Mouse (Mus musculus): Measurements from ENCODE around the gene Pcbp3. TPM values are rescaled to one million over a fixed set of nuclear protein-coding genes. Genes with fewer than 3 reads are reported as not detected.

Pcbp3 gene
- polyA plus RNA-seq, 1 experiment from 2014 or later: 53.2 TPM

DNA sequence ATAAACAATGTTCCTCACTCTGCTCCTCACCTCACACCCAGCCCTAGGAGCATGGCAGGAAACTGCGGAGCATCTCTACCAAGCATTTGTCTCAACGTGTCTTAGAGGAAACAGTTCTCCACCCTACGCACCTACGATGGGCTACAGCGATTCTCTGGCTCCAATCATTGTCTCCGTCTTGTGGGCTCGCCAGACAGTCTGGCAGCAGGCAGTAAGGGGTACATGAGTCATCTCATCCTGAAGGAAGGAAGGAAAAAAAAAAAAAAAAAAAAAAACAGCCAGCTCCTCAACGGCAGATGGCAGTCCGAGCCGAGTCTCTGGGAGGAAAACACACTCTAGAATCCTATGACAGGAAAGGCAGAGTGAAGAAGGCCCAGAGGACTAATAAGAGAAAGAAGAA is 87.7 kb downstream of the Pcbp3 start:
- Histone ChIP-seq H3K27me3 (ENCODE audit: insufficient read depth, low read length) (no peaks in the 10 kb centered on the region), H3K27ac (ENCODE audit: low read length) (no peak overlapping the region), H3K4me3 (ENCODE audit: low read length) (no peak overlapping the region), H3K36me3 (ENCODE audit: insufficient read depth, low read length) (no peaks in the 10 kb centered on the region), H3K4me1 (ENCODE audit: insufficient read depth, low read length) (peaks cover 11% of the 10 kb centered on the region; the same call in 1 of the 2 replicates), H3K4me2 (replicated peaks; ENCODE audit: low read depth, low read length) (no peak overlapping the region), H3K9me3 (ENCODE audit: low read length) (no peaks in the 10 kb centered on the region), H3K9ac (replicated peaks; ENCODE audit: low read length) (no peak overlapping the region)
- no peak for ATAC-seq (ENCODE audit: low FRiP score, low TSS enrichment)
- WGBS: 45% methylated on average over 10 of the region's 10 CpGs

DNA sequence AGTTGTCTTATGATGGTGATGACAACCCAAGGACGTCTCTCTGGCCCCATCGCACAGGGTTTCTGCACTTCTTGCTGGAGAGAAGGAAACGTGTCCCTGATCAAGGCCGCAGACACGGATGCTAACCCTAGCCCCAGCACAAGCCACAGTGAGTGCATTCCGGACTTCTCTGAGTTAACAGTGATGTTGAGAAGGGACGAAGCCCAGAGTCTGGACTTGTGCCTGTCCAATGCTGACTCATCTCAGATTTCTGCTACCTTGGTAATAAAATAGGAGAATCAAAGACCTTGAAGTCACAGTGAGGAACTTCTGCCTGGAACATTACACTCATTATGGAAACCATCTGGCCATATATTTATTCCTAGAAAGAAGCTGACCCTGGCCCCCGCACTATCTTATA is 89.0 kb downstream of the Pcbp3 start:
- H3K9me3 ChIP-seq (ENCODE audit: low read length): no peaks in the 10 kb centered on the region
- ATAC-seq (ENCODE audit: low FRiP score, low TSS enrichment): 0 out of 2 replicates have a peak, but pooled peaks have one; percentile 12

DNA sequence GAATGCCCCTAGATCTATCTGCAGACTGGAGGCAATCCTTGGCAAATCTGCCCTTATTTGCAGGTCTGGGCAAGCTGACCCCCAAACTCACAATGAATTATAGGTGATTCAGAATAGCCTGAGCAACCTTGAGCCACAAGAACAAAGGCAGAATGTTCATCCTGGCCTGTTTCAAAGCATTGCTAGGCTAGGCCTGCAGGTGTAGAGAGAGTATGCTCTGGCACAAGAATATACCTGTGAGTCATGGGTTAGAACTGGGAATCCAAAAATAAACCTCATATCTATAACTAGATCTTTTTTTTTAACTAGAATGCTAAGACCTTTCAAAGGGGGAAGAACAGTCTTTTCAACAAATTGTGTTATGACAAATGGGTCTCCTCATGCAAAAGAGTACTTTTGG is 95.8 kb downstream of the Pcbp3 start:
- no peak overlapping the region for H3K4me3 ChIP-seq (ENCODE audit: low read length)
- no peaks in the 10 kb centered on the region for H3K9me3 ChIP-seq (ENCODE audit: low read length)
- H3K4me1 ChIP-seq (ENCODE audit: insufficient read depth, low read length): no peaks in the 10 kb centered on the region
- no peak overlapping the region for H3K4me2 ChIP-seq (replicated peaks; ENCODE audit: low read depth, low read length)
- H3K27me3 ChIP-seq (ENCODE audit: insufficient read depth, low read length): no peaks in the 10 kb centered on the region
- no peak overlapping the region for H3K27ac ChIP-seq (ENCODE audit: low read length)
- ATAC-seq (ENCODE audit: low FRiP score, low TSS enrichment): no peak
- no peak overlapping the region for H3K9ac ChIP-seq (replicated peaks; ENCODE audit: low read length)
- H3K36me3 ChIP-seq (ENCODE audit: insufficient read depth, low read length): no peaks in the 10 kb centered on the region

More for the DNA sequence above, 89.0 kb downstream of the Pcbp3 start:
- Histone ChIP-seq H3K9ac (replicated peaks; ENCODE audit: low read length) (no peak overlapping the region), H3K36me3 (ENCODE audit: insufficient read depth, low read length) (no peaks in the 10 kb centered on the region), H3K27ac (ENCODE audit: low read length) (no peak overlapping the region), H3K27me3 (ENCODE audit: insufficient read depth, low read length) (no peaks in the 10 kb centered on the region), H3K4me1 (ENCODE audit: insufficient read depth, low read length) (peaks cover 11% of the 10 kb centered on the region; the same call in 1 of the 2 replicates), H3K4me2 (replicated peaks; ENCODE audit: low read depth, low read length) (no peak overlapping the region), H3K4me3 (ENCODE audit: low read length) (no peak overlapping the region)
- 53% methylated on average over 8 of the region's 8 CpGs for WGBS

DNA sequence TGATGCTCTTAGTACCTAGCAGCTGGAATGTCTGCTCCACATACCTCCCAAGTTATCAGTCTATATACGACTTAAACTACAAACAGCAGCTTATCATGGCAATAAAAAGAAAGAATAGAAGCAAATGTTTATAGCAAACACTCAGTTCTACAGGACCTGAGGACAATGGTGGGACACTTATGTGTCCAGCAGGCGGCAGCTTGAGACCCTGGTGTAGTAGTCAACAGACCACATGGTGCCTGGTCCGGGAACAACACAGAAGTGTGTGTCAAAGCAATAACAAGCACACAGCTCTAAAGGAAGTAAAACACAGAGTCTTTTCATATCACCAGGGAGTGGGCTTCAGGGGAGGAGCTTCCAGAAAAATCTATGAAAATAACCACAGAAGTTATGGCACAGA is 100.7 kb downstream of the Pcbp3 start:
- 70% methylated on average over 3 of the region's 3 CpGs for WGBS
- H3K4me3 ChIP-seq (ENCODE audit: low read length): no peak overlapping the region
- no peaks in the 10 kb centered on the region for H3K36me3 ChIP-seq (ENCODE audit: insufficient read depth, low read length)
- H3K9ac ChIP-seq (replicated peaks; ENCODE audit: low read length): no peak overlapping the region
- H3K27me3 ChIP-seq (ENCODE audit: insufficient read depth, low read length): no peaks in the 10 kb centered on the region
- no peak overlapping the region for H3K27ac ChIP-seq (ENCODE audit: low read length)
- no peaks in the 10 kb centered on the region for H3K9me3 ChIP-seq (ENCODE audit: low read length)
- peaks cover 7% of the 10 kb centered on the region for H3K4me1 ChIP-seq (ENCODE audit: insufficient read depth, low read length)
- ATAC-seq (ENCODE audit: low FRiP score, low TSS enrichment): no peak
- no peak overlapping the region for H3K4me2 ChIP-seq (replicated peaks; ENCODE audit: low read depth, low read length)

- Histone ChIP-seq H3K4me1 (ENCODE audit: insufficient read depth, low read length) (peaks cover 7% of the 10 kb centered on the region), H3K4me2 (replicated peaks; ENCODE audit: low read depth, low read length) (no peak overlapping the region), H3K9me3 (ENCODE audit: low read length) (no peaks in the 10 kb centered on the region), H3K27me3 (ENCODE audit: insufficient read depth, low read length) (no peaks in the 10 kb centered on the region), H3K36me3 (ENCODE audit: insufficient read depth, low read length) (no peaks in the 10 kb centered on the region), H3K4me3 (ENCODE audit: low read length) (no peak overlapping the region), H3K27ac (ENCODE audit: low read length) (no peak overlapping the region), H3K9ac (replicated peaks; ENCODE audit: low read length) (no peak overlapping the region)
- WGBS: 66% methylated on average over 12 of the region's 12 CpGs
- no peak for ATAC-seq (ENCODE audit: low FRiP score, low TSS enrichment)
These were observed 102.1 kb downstream of the Pcbp3 start for GRCm38 (mm10) chr10:76859355-76860127.

- no peak overlapping the region for H3K4me3 ChIP-seq (ENCODE audit: low read length)
- no peak for ATAC-seq (ENCODE audit: low FRiP score, low TSS enrichment)
- 75% methylated on average over 2 of the region's 2 CpGs for WGBS
These were observed 103.8 kb downstream of the Pcbp3 start for GRCm38 (mm10) chr10:76857879-76858278.

DNA sequence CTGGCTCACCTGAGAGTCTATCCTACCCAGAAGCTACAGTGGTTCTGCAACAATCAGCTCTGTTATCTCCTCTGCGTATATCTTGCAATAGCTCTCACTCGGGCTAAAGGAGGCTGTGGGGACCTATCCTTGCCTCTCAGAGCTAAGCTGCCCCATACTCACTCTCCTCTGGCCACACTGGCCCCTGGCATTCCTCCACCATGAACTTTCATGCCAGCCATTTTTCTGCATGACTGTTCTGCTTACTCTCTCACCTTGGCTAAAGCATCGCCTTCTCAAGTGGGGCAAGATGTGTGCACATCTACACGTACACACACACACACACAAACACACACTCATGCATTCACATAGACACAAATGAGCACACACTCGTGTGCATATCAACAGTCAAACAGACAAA is 115.2 kb downstream of the Pcbp3 start:
- WGBS: 90% methylated on average over 5 of the region's 5 CpGs
- H3K9ac ChIP-seq (replicated peaks; ENCODE audit: low read length): no peak overlapping the region

More at GRCm38 (mm10) chr10:76857879-76858278, 103.8 kb downstream of the Pcbp3 start:
- Histone ChIP-seq H3K9ac (replicated peaks; ENCODE audit: low read length) (no peak overlapping the region), H3K27me3 (ENCODE audit: insufficient read depth, low read length) (no peaks in the 10 kb centered on the region), H3K4me2 (replicated peaks; ENCODE audit: low read depth, low read length) (no peak overlapping the region), H3K36me3 (ENCODE audit: insufficient read depth, low read length) (no peaks in the 10 kb centered on the region), H3K4me1 (ENCODE audit: insufficient read depth, low read length) (peaks cover 7% of the 10 kb centered on the region), H3K9me3 (ENCODE audit: low read length) (no peaks in the 10 kb centered on the region), H3K27ac (ENCODE audit: low read length) (no peak overlapping the region)

GRCm38 (mm10) chr10:76844901-76845300 is 116.8 kb downstream of the Pcbp3 start:
- 75% methylated on average over 4 of the region's 4 CpGs for WGBS
- H3K4me2 ChIP-seq (replicated peaks; ENCODE audit: low read depth, low read length): no peak overlapping the region
- no peaks in the 10 kb centered on the region for H3K36me3 ChIP-seq (ENCODE audit: insufficient read depth, low read length)
- H3K9ac ChIP-seq (replicated peaks; ENCODE audit: low read length): no peak overlapping the region
- no peak overlapping the region for H3K27ac ChIP-seq (ENCODE audit: low read length)
- ATAC-seq (ENCODE audit: low FRiP score, low TSS enrichment): no peak
- H3K4me3 ChIP-seq (ENCODE audit: low read length): no peak overlapping the region
- H3K9me3 ChIP-seq (ENCODE audit: low read length): no peaks in the 10 kb centered on the region
- H3K27me3 ChIP-seq (ENCODE audit: insufficient read depth, low read length): no peaks in the 10 kb centered on the region
- H3K4me1 ChIP-seq (ENCODE audit: insufficient read depth, low read length): peaks cover 3% of the 10 kb centered on the region; the same call in 1 of the 2 replicates

More for the DNA sequence above, 115.2 kb downstream of the Pcbp3 start:
- ATAC-seq (ENCODE audit: low FRiP score, low TSS enrichment): no peak
- no peaks in the 10 kb centered on the region for H3K4me1 ChIP-seq (ENCODE audit: insufficient read depth, low read length)
- H3K4me2 ChIP-seq (replicated peaks; ENCODE audit: low read depth, low read length): no peak overlapping the region
- H3K27me3 ChIP-seq (ENCODE audit: insufficient read depth, low read length): no peaks in the 10 kb centered on the region
- H3K9me3 ChIP-seq (ENCODE audit: low read length): no peaks in the 10 kb centered on the region
- no peaks in the 10 kb centered on the region for H3K36me3 ChIP-seq (ENCODE audit: insufficient read depth, low read length)
- no peak overlapping the region for H3K27ac ChIP-seq (ENCODE audit: low read length)
- H3K4me3 ChIP-seq (ENCODE audit: low read length): no peak overlapping the region

DNA sequence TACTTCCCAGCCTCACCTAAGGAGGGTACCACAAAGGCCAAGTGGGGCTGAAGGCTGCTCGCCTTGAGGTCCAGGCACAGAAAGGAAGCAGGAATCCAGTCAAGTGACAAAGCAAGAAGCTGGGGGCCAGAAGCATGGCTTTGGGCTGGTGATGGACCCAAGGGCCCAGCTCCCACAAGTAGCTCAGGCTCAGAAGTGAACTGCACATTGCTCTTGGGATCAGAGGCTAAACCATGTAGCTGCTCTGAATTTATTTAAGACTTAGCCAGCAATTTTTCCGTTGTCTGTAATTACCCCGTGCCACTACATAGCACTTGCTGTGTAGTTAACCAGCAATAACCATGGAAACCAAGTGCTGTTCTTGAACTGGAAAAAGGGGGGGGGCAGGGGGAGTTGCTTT is 117.3 kb downstream of the Pcbp3 start:
- no peak for ATAC-seq (ENCODE audit: low FRiP score, low TSS enrichment)
- peaks cover 3% of the 10 kb centered on the region; the same call in 1 of the 2 replicates for H3K4me1 ChIP-seq (ENCODE audit: insufficient read depth, low read length)
- 83% methylated on average over 3 of the region's 3 CpGs for WGBS

GRCm38 (mm10) chr10:76842087-76842486 is 119.6 kb downstream of the Pcbp3 start:
- Histone ChIP-seq H3K9me3 (ENCODE audit: low read length) (no peaks in the 10 kb centered on the region), H3K4me3 (ENCODE audit: low read length) (no peak overlapping the region), H3K36me3 (ENCODE audit: insufficient read depth, low read length) (no peaks in the 10 kb centered on the region), H3K27me3 (ENCODE audit: insufficient read depth, low read length) (no peaks in the 10 kb centered on the region), H3K9ac (replicated peaks; ENCODE audit: low read length) (no peak overlapping the region), H3K27ac (ENCODE audit: low read length) (no peak overlapping the region), H3K4me2 (replicated peaks; ENCODE audit: low read depth, low read length) (no peak overlapping the region), H3K4me1 (ENCODE audit: insufficient read depth, low read length) (peaks cover 3% of the 10 kb centered on the region; the same call in 1 of the 2 replicates)
- WGBS: 97% methylated on average over 3 of the region's 3 CpGs
- no peak for ATAC-seq (ENCODE audit: low FRiP score, low TSS enrichment)

More for the DNA sequence above, 117.3 kb downstream of the Pcbp3 start:
- no peak overlapping the region for H3K9ac ChIP-seq (replicated peaks; ENCODE audit: low read length)
- H3K4me2 ChIP-seq (replicated peaks; ENCODE audit: low read depth, low read length): no peak overlapping the region
- no peaks in the 10 kb centered on the region for H3K36me3 ChIP-seq (ENCODE audit: insufficient read depth, low read length)
- no peak overlapping the region for H3K27ac ChIP-seq (ENCODE audit: low read length)
- H3K9me3 ChIP-seq (ENCODE audit: low read length): no peaks in the 10 kb centered on the region
- no peak overlapping the region for H3K4me3 ChIP-seq (ENCODE audit: low read length)
- no peaks in the 10 kb centered on the region for H3K27me3 ChIP-seq (ENCODE audit: insufficient read depth, low read length)

Data from kidney, embryonic 16.5 days (tissue).